Comparison of ENCODE assay signal across 35 mouse cellular contexts in genomic region chr4:39495875-39496274, GRCm38 (mm10). TPM values are rescaled to one million over a fixed set of nuclear protein-coding genes. Genes with fewer than 3 reads are reported as not detected.
DNase-seq lines count a peak whose midpoint lies in the region; ATAC-seq and TF ChIP-seq lines count a peak whose summit lies in the region.
"Had no signal": no experiment of that assay in that cellular context is flagged by ENCODE, and none has a peak within 500 bp of the region (broad histone marks: within the 10 kb centered on the region; RNA-seq: fewer than 3 reads in every experiment).

No protein-coding gene starts in this region.

- H3K9ac ChIP-seq in forebrain, embryonic 11.5 days (ENCODE audit: low read length): no peak overlapping the region
- no peak overlapping the region for H3K9ac ChIP-seq in midbrain, embryonic 12.5 days (replicated peaks)
- H3K9ac ChIP-seq in midbrain, postnatal 0 days (replicated peaks; ENCODE audit: low read length, poor library complexity, severe bottlenecking): no peak overlapping the region
- H3K9ac ChIP-seq: forebrain, embryonic 12.5 days; forebrain, embryonic 15.5 days; heart, embryonic 13.5 days; hindbrain, embryonic 14.5 days had no signal

- ATAC-seq in forebrain, embryonic 11.5 days (replicated peaks; ENCODE audit: low FRiP score): 0 out of 2 replicates have a peak, but pooled peaks have one; percentile 42
- peak; percentile 65; the same call in 1 of the 2 replicates for ATAC-seq in midbrain, embryonic 12.5 days (ENCODE audit: low FRiP score, low read depth)
- ATAC-seq in midbrain, postnatal 0 days (ENCODE audit: low FRiP score): no peak
- ATAC-seq: forebrain, embryonic 15.5 days; hindbrain, postnatal 0 days; inflammation-experienced regulatory T-cells, adult 6 months; intestine, embryonic 16.5 days; Patski had no signal

- H3K4me3 ChIP-seq in forebrain, embryonic 11.5 days (ENCODE audit: low read depth, low read length): no peak overlapping the region
- no peak overlapping the region for H3K4me3 ChIP-seq in forebrain, embryonic 10.5 days
- H3K4me3 ChIP-seq in midbrain, embryonic 12.5 days: no peak overlapping the region
- no peak overlapping the region for H3K4me3 ChIP-seq in midbrain, postnatal 0 days (ENCODE audit: low read depth, low read length)
- H3K4me3 ChIP-seq: forebrain, embryonic 12.5 days; forebrain, embryonic 15.5 days; heart, adult 2 months; heart, embryonic 10.5 days; heart, embryonic 13.5 days had no signal

- no peak overlapping the region for H3K27ac ChIP-seq in forebrain, embryonic 11.5 days (ENCODE audit: low read depth, low read length)
- no peak overlapping the region for H3K27ac ChIP-seq in forebrain, embryonic 10.5 days
- H3K27ac ChIP-seq in midbrain, embryonic 12.5 days (replicated peaks): no peak overlapping the region
- H3K27ac ChIP-seq in midbrain, postnatal 0 days (ENCODE audit: low read depth, low read length): no peak overlapping the region
- H3K27ac ChIP-seq: forebrain, embryonic 12.5 days; forebrain, embryonic 15.5 days; heart, adult 2 months; heart, embryonic 10.5 days; heart, embryonic 13.5 days; hindbrain, embryonic 14.5 days; hindbrain, postnatal 0 days had no signal

- 50% methylated on average over 1 of the region's 1 CpGs for WGBS in forebrain, embryonic 11.5 days
- 61% methylated on average over 1 of the region's 1 CpGs for WGBS in forebrain, embryonic 10.5 days
- WGBS in midbrain, embryonic 12.5 days: 18% methylated on average over 1 of the region's 1 CpGs
- WGBS in midbrain, postnatal 0 days: 34% methylated on average over 1 of the region's 1 CpGs

- H3K36me3 ChIP-seq in forebrain, embryonic 11.5 days (ENCODE audit: control insufficient read depth, insufficient read depth, low read length): no peaks in the 10 kb centered on the region
- no peaks in the 10 kb centered on the region for H3K36me3 ChIP-seq in forebrain, embryonic 10.5 days (replicated peaks)
- H3K36me3 ChIP-seq in midbrain, embryonic 12.5 days: no peaks in the 10 kb centered on the region
- H3K36me3 ChIP-seq in midbrain, postnatal 0 days (ENCODE audit: insufficient read depth, low read length): no peaks in the 10 kb centered on the region
- H3K36me3 ChIP-seq: forebrain, embryonic 12.5 days; forebrain, embryonic 15.5 days; G1E; heart, embryonic 10.5 days; heart, embryonic 13.5 days had no signal

- no peak for DNase-seq in forebrain, embryonic 11.5 days (ENCODE audit: low spot score)
- no peak for DNase-seq in forebrain, embryonic 10.5 days (ENCODE audit: extremely low spot score, low spot score)
- no peak for DNase-seq in midbrain, postnatal 0 days (ENCODE audit: low spot score)
- DNase-seq in embryo, embryonic 11 days: peak; percentile 3
- DNase-seq in left cerebral cortex, adult 8-10 months (ENCODE audit: low spot score in 2 of 2): no peak
- DNase-seq: adrenal gland, adult 2 months; adrenal gland, postnatal 14 days; B cell, adult 2 months; cerebellum, adult 11-12 months; cerebellum, adult 8-10 months; cerebellum, postnatal 10 days; cerebellum, postnatal 36 days; gastrocnemius, postnatal 36 days; heart, adult 2 months; heart, postnatal 14 days; heart, postnatal 4 days had no signal

- TF ChIP-seq CTCF in midbrain, postnatal 0 days (IDR thresholded peaks at IDR 0.05): no peak

- H3K27me3 ChIP-seq in forebrain, embryonic 11.5 days (ENCODE audit: control insufficient read depth, insufficient read depth, low read length): no peaks in the 10 kb centered on the region
- no peaks in the 10 kb centered on the region for H3K27me3 ChIP-seq in forebrain, embryonic 10.5 days (ENCODE audit: poor library complexity, severe bottlenecking)
- no peaks in the 10 kb centered on the region for H3K27me3 ChIP-seq in midbrain, embryonic 12.5 days
- H3K27me3 ChIP-seq in midbrain, postnatal 0 days (ENCODE audit: insufficient read depth, low read length): no peaks in the 10 kb centered on the region
- H3K27me3 ChIP-seq: CH12.LX; forebrain, embryonic 12.5 days; forebrain, embryonic 15.5 days; heart, embryonic 13.5 days; Patski had no signal

- H3K4me2 ChIP-seq in forebrain, embryonic 11.5 days (ENCODE audit: low read depth, low read length, severe bottlenecking): no peak overlapping the region
- no peak overlapping the region for H3K4me2 ChIP-seq in midbrain, embryonic 12.5 days (replicated peaks)
- H3K4me2 ChIP-seq in midbrain, postnatal 0 days (ENCODE audit: low read depth, low read length, poor library complexity, severe bottlenecking): no peak overlapping the region
- H3K4me2 ChIP-seq: forebrain, embryonic 12.5 days; forebrain, embryonic 15.5 days; heart, embryonic 13.5 days; hindbrain, embryonic 14.5 days had no signal

- H3K4me1 ChIP-seq in forebrain, embryonic 11.5 days (replicated peaks; ENCODE audit: control insufficient read depth, insufficient read depth, low read length): no peaks in the 10 kb centered on the region
- H3K4me1 ChIP-seq in forebrain, embryonic 10.5 days: peaks cover 6% of the 10 kb centered on the region
- H3K4me1 ChIP-seq in midbrain, embryonic 12.5 days: no peaks in the 10 kb centered on the region
- H3K4me1 ChIP-seq in midbrain, postnatal 0 days (ENCODE audit: insufficient read depth, low read length): no peaks in the 10 kb centered on the region
- H3K4me1 ChIP-seq: forebrain, embryonic 12.5 days; forebrain, embryonic 15.5 days; heart, embryonic 10.5 days; heart, embryonic 13.5 days had no signal

- H3K9me3 ChIP-seq in forebrain, embryonic 11.5 days (ENCODE audit: control insufficient read depth, low read length): no peaks in the 10 kb centered on the region
- H3K9me3 ChIP-seq in forebrain, embryonic 10.5 days: no peaks in the 10 kb centered on the region
- no peaks in the 10 kb centered on the region for H3K9me3 ChIP-seq in midbrain, embryonic 12.5 days
- no peaks in the 10 kb centered on the region for H3K9me3 ChIP-seq in midbrain, postnatal 0 days (ENCODE audit: low read length)
- H3K9me3 ChIP-seq: forebrain, embryonic 12.5 days; forebrain, embryonic 15.5 days; G1E; heart, embryonic 10.5 days; heart, embryonic 13.5 days had no signal

RNA-seq across cellular contexts. Expression of gene 1700009N14Rik, which starts 45.8 kb away (rescaled TPM):
- 0.20 TPM in 1 of 2 replicates, not detected in the other for polyA plus RNA-seq in forebrain, embryonic 11.5 days (2014; fragmentation: Nextera tagmentation; extraction: Ambion mirVana)
- not detected in 2 replicates for polyA plus RNA-seq in forebrain, embryonic 10.5 days (2016; fragmentation: Nextera tagmentation; extraction: Ambion mirVana)
- polyA plus RNA-seq in midbrain, embryonic 12.5 days (2016; fragmentation: Nextera tagmentation; extraction: Ambion mirVana): not detected in 2 replicates
- not detected in 2 replicates for total RNA-seq in midbrain, postnatal 0 days (2014; rRNA removed)
- not detected in 2 replicates for polyA plus RNA-seq in midbrain, postnatal 0 days (2015; fragmentation: Nextera tagmentation; extraction: Ambion mirVana)
- total RNA-seq in left cerebral cortex, adult 8-10 months (2022): not detected
- total RNA-seq: adrenal gland, adult 2 months; adrenal gland, postnatal 14 days; adrenal gland, postnatal 4 days; CH12.LX; G1E; gastrocnemius, adult 8-10 months; gastrocnemius, postnatal 36 days; granulocyte monocyte progenitor cell, adult 5-6 weeks; heart, adult 2 months; heart, postnatal 14 days; heart, postnatal 4 days; hindbrain, postnatal 0 days had no signal
- polyA plus RNA-seq: adrenal gland, adult 2 months; cortical plate, adult 2 months; embryonic facial prominence, embryonic 11.5 days; embryonic facial prominence, embryonic 14.5 days; forebrain, embryonic 12.5 days; forebrain, embryonic 15.5 days; G1E; heart, embryonic 13.5 days; hindbrain, embryonic 11.5 days; hindbrain, embryonic 14.5 days; hindbrain, postnatal 0 days; inflammation-experienced regulatory T-cells, adult 6 months; Patski had no signal
